Mouse (Mus musculus) embryonic fibroblast, embryonic 13.5 days (primary cell): ENCODE measurements around the gene Uhrf1.

ENCODE experiments used
- CTCF ChIP-seq: IDR thresholded peaks from 2 replicates; pipeline ENCODE4 v1.5.1; 2011; ENCODE audit warnings: mild to moderate bottlenecking, control low read depth, low read length, moderate library complexity, borderline replicate concordance; ENCODE audit not compliant: insufficient read depth
- POLR2A ChIP-seq: IDR thresholded peaks from 2 replicates; pipeline ENCODE4 v1.6.1; 2011; ENCODE audit warnings: low read depth, mild to moderate bottlenecking, control low read depth, low read length, moderate library complexity

- TF ChIP-seq POLR2A (no peak), CTCF (no peak)
Measured at GRCm38 (mm10) chr17:56340717-56341116, 37.6 kb downstream of the Uhrf1 start.
